Mouse (Mus musculus): ENCODE data around the gene Papss1. TPM values are rescaled to one million over a fixed set of nuclear protein-coding genes. Genes with fewer than 3 reads are reported as not detected.

Papss1 gene
- total RNA-seq, 2 experiments from 2014 or later = 2.3 to 3.8 TPM

DNA sequence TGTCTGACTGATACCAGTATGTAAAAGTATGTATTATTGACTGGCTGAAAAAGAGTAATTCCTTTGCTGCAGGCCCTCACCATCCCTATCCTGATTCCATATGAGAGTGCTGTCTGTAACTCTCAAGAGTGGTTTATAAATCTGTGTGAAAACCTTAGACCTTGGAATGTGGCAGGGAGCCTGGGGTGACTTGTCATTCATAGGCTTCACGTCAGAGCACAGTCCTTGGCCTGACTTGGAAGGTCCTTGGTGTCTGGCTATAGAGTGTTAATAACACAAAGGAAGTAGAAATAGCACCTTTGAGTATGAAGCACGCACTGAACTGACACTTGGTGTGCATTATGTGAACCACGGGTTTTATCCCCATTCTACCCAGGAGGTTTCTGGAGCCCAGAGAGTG is 64.4 kb downstream of the Papss1 start:
- ATAC-seq (replicated peaks; ENCODE audit: low FRiP score, poor library complexity, severe bottlenecking) = no peak

DNA sequence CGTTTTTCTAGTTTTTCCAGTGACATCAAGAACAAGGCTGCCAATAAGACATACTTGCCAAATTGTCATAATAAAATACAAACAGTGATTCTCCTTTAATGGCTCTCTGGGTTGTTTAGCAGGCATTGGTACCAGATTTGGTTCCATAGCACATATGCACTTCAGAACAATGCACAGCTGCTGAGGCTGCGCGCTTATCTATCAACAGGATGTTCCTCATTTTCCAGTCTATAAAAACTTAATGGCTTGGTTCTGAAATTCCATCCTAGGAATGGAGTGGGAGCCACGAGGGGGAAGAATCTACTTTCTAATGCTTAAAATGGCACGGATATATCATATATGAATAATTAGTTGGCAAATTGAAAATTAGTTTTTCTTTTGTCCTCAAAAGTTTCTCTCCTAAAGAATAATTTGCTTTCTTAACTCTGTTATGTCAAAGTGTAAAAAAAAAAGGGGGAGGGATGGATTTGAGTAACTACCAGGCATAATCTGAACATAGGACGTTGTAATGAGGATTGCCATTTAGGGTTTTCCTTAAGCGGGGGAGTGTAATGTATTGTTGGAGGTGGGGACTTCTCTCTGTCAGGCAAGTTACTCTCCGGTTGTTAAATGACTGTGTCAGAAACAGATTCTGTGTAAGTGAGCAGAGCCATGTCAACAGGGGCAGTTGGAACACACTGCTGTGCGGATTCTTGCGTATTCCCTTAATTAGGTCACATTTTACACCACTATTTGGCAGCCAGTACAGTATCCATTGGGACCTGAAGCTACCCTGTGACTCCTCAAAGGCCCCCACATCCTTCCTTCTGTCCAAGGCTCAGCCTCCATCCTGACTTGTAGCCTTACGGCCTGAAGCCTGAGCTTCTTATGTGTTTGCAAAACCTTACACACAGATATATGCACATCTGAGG is 66.1 kb downstream of the Papss1 start:
- no peak for ATAC-seq (replicated peaks; ENCODE audit: low FRiP score, poor library complexity, severe bottlenecking)

DNA sequence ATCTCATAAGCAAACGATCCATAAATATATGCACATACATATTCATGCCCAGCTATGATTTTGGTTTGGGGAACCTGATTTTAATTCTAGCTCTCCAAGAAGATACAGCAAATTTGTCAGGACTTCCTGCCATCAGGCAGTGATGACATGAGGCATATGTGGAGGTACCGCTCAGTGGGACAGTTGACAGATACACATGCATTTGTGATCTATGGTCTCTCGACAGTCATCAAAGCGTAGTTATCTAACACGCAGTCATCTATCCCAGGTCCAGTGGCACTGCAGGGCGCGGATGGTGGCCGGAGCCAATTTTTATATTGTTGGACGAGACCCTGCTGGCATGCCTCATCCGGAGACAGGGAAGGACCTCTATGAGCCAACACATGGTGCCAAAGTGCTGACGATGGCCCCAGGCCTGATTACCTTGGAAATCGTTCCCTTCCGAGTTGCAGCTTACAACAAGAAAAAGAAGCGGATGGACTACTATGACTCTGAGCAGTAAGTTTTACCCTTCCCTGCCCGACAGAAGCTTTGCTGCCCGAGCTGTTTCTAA is 66.8 kb downstream of the Papss1 start:
- ATAC-seq (replicated peaks; ENCODE audit: low FRiP score, poor library complexity, severe bottlenecking) = no peak

DNA sequence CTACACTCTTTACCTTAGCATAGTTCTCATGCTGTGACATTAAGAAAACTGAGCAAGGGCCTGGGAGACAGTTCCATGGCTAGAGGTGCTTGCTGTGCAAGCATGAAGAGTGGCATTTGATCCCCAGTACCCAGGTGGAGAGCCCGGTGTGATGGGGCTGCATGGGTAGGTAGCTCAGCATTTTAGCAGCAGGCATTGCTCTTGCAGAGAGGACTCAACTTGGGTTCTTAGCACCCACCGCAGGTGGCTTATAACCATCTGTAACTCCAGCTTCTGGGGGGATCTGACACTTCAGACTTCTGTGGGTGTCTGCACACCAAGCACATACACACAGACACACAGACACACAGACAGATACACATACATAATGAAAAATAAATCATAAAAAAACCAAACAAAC is 69.5 kb downstream of the Papss1 start:
- no peak for ATAC-seq (replicated peaks; ENCODE audit: low FRiP score, poor library complexity, severe bottlenecking)

DNA sequence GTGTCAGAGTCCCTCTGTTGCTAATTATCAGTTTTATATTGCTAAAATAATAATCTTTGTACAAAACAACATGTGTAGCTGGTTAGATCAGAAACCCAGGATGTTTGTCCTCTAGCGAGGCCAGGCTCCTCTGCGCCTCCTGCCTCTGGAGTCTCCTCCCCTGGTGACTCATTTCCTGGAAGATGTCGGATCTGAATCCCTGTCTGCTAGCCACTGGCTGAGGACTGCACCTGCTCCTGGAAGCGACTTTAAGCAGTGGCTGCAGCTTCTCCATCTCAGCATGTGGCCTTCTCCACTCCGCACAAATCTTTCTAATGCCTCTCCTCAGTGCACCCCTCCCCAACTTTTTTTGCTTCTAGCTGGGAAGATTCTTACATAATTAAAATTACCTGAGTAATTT is 71.6 kb downstream of the Papss1 start:
- no peak for ATAC-seq (replicated peaks; ENCODE audit: low FRiP score, poor library complexity, severe bottlenecking)

DNA sequence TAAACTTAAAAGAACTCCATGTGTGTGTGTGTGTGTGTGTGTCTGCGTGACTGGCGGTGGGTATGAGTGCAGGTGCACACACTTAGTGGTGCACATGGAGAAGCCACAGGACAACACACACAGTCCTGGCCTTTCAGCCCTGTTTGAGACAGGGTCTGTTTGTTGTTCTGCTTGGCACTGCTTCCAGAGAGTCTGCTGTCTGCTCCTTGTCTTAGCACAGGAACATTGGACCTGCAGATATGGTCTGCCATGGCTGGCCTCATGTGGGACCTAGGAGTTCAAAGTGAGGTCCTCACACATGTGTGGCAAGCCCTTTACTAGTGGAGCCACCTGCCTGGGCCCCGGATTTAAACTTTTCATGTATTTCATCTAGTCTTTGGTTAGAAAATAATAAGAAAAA is 72.4 kb downstream of the Papss1 start:
- ATAC-seq (replicated peaks; ENCODE audit: low FRiP score, poor library complexity, severe bottlenecking) = no peak

DNA sequence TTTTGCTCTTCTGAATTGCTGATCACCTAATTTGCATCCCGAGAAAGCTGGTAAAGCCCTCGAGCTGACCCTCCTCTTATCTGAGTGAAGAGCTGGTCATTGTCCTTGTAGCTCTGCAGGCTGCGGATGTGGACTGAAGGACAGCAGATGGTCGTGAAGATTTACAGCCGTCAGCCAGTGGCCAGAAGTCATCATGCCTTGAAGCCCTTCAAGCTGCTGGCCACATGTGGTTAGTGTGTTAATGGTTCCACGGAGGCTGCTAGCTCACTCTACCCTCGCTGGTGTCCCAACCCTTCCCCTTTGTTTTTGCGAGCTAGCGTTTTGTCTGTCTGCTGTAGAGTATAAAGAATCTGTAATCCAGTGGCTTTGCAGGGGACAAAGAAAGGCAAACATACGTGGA is 73.1 kb downstream of the Papss1 start:
- no peak for ATAC-seq (replicated peaks; ENCODE audit: low FRiP score, poor library complexity, severe bottlenecking)

DNA sequence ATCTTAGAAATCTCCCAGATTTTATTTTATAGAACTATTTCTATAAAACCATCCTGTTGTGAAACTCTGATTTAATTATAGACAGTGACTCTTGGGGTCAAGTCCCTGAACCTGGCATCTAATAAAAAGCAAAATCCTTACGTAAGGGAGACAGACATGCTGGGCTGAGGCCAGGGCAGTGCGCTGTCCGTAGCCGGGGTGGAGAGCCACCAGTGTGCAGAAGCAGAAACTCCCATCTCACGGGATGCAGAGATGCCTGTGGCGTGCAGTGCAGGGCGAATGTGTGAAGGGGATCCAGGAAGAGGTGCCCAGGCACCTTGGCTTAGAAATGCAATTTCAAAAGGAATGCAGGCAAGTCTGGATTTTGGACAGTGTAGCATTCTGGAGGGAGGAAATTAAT is 73.6 kb downstream of the Papss1 start:
- ATAC-seq (replicated peaks; ENCODE audit: low FRiP score, poor library complexity, severe bottlenecking) = no peak

DNA sequence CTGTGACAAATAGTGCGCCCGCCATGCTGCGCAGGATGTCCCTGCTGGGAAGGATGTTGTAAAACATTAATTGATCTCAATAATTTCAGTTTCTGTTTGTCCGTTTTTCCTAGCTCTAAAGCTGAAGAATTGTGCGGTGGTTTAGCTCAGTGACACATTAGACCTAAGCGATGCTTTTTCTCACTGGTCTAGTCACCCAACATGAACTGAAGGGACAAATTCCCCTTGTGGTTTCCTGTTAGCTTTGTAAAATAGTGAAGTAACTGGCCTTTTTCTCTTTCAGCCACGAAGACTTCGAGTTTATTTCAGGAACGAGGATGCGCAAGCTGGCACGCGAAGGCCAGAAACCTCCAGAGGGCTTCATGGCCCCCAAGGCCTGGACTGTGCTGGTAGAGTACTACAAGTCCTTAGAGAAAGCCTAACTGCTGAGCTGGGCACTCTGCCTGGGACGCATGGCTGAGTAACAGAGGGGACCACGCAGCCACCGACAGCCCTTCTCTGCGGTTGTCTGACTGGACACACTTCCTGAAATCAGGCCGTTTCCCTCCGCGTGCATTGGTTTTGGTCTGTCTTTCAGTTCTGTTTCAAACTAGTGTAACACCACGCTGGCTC is 78.2 kb downstream of the Papss1 start:
- ATAC-seq (replicated peaks; ENCODE audit: low FRiP score, poor library complexity, severe bottlenecking) = no peak

DNA sequence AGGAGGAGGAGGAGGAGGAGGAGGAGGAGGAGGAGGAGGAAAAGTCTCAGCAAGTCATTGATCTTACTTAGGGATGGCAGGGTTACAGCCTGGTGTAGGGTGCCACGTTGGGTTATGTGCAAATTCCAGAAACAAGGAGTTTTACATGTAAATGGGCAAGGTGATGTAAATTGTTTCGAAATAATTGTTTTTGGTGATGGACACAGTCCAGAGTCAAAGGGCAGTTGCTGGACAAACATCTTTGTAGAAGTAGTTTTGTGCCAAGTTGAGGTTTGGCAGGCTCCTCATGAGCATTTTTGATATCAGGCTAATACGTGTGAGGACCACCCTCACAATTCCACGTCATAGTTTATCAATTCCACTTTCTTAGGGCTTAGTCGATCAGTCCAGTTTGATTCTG is 80.6 kb downstream of the Papss1 start:
- no peak for ATAC-seq (replicated peaks; ENCODE audit: low FRiP score, poor library complexity, severe bottlenecking)

DNA sequence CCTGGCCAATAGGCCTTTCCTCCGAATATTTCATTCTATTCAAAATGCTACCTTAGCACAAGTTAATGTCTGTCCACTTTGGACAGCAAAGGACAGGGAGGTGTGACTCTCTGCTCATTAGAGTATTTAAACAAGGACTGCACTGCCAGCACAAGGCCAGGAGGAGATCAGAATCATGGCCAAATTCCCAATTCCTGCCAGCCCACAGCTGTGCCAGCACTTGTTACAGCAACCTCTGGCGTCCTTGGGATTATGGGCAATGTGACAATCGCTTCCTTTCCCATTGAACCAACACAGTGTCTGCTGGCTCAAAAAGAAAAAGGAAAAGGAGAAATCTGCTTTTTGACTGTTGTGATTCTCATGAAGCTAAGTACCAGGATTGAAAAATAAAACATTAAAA is 89.8 kb downstream of the Papss1 start:
- ATAC-seq (replicated peaks; ENCODE audit: low FRiP score, poor library complexity, severe bottlenecking) = no peak

DNA sequence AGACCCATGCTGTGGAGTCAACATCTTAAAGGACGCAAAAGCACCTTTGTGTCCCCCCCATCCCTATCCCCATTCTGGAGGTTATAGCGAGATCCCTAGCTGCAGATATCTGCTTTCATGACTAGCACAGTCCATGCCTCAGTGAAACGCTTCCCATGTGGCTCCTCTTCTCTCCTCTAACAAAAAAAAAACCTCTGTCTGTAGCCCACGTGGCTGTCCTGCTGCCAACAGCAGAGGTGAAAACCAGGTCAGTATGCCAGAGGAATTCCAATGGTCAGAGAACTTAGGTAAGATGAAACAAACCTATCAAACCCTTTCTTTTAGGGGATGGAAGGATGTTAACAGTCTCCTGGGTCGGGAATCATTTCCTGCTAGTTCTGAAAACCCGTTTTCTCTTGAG is 91.5 kb downstream of the Papss1 start:
- no peak for ATAC-seq (replicated peaks; ENCODE audit: low FRiP score, poor library complexity, severe bottlenecking)

DNA sequence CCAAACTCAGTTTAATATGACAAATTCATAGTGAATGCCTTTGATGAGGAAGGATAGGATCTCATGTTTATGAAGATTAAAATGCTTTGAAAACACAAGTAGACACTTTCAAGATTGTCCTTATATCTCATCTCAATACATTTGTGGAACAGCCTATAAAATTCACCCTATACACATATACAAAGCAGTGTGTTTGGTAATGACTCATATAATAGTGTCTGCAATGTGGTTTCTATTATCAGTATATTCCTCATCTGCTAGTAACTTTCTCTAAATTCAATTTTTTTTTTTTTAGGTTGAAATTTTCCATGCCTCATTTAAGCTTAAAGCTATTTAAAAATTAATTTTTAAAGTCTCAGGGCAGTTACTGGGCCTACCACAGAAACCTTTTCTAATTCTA is 95.6 kb downstream of the Papss1 start:
- ATAC-seq (replicated peaks; ENCODE audit: low FRiP score, poor library complexity, severe bottlenecking) = no peak

DNA sequence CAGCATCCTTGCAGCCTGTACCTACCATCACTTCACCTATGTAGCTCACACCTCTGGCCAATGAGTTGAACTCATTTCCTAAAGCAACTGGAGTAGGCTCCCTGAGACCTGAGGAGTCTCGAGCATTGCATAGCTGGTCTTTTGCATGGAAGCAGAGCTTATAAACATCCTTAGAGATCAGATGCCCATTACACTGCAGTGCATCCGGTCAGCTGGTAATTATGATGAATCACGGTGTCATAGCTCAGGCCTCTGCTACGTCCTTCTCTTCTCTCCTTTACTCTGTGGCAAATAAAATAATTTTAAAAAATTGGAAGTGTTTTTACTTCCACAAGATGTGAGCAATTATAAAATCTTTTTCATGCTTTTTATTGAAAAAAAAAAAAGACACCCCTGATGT is 96.1 kb downstream of the Papss1 start:
- ATAC-seq (replicated peaks; ENCODE audit: low FRiP score, poor library complexity, severe bottlenecking) = no peak

DNA sequence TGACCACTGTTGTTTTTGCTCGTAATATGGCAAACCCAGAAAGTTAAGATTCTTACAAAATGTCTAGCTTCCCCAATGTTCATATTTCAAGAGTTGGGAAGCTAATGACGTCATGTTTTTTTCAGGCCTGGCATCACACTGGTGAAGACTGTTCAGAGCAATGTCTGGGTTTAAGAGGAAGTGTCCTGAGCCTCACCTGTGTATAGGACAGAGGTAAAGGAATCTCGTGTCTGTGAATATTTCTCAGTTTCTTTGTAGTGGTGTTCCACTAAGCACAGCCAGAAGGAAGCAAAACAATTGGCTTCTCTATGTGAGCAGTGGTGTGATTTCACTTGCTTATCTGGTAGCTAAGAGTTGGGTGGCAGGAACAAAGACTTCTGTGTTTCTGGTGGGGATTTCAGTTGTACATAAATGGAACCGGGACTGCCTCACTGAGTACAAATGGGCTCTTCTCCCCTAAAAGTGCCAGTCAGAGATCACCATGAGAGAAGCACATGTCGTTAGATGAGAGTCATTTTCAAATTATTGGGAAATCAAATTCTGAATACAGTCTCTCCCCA is 98.1 kb downstream of the Papss1 start:
- no peak for ATAC-seq (replicated peaks; ENCODE audit: low FRiP score, poor library complexity, severe bottlenecking)

DNA sequence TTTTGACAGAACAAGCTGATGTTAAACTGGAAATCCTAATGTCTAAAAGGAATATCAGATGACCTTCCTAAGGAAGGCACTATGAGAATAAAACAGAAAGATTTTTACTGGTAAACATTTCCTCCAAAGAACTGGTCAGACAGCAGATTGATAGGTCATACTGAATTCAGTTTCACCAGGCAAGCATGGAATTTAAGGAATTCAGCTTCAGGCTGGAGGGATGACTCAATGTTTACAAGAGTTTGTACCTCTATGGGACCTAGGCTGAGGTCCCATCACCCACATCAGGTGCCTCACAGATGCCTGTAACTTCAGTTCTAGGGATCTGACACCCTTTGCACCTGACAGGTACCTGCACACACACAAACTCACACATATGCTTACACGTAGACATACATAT is 105.3 kb downstream of the Papss1 start:
- ATAC-seq (replicated peaks; ENCODE audit: low FRiP score, poor library complexity, severe bottlenecking) = no peak

DNA sequence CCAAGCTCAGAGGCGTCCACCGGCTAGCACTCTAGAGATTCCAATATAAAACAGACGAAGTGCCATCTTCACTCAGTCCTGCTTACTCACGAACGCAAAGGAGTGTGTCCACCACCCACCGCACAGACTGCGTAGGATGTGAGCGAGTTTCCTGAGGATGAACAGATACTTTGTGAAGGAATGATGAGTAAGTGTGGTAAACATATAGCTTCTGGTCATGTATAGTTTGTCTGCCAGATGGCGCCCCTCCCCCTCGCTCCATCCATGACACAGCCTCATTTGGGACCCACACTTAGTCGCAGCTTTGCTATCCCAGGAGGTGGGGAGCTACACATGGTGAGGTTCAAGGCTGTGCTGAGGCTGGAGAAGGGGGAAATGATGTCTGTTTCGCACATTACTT is 121.5 kb downstream of the Papss1 start:
- ATAC-seq (replicated peaks; ENCODE audit: low FRiP score, poor library complexity, severe bottlenecking) = no peak

DNA sequence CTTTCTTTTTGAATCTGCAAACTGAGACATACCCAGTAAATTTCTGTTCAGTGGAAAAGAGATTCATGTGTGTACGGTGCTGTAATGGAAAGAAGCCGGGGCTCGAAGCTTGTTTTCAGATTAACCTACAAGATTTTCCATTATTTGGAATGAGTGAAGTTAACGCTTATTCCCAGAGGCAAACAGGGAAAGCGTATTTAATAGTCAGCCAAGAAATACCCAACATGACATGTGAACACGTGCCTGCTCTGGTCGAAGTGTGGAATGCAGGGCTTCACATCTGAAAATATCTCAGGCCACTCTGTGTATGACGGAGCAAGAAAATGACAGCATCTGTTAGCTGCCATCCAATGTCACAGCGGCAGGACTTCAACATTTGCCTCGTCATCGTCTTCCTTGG is 125.4 kb downstream of the Papss1 start:
- no peak for ATAC-seq (replicated peaks; ENCODE audit: low FRiP score, poor library complexity, severe bottlenecking)

DNA sequence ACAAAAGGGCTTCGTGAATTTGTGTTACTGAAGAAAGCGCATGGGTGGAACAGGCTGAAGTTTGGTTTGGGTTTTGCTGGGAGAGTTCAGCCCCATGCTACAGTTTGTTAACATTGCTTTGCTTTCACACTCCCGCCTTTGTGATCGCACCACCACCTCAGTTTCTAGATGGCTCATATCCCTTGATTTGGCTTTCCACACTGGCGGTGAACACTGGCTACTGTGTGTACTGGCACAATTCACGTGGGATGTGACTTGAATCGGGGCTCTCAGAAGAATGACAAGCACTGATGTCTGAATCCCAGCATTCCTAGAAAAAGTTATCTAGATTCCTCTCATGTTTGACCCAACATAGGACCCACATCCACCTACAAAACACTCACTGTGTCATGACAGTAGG is 126.0 kb downstream of the Papss1 start:
- ATAC-seq (replicated peaks; ENCODE audit: low FRiP score, poor library complexity, severe bottlenecking) = no peak

DNA sequence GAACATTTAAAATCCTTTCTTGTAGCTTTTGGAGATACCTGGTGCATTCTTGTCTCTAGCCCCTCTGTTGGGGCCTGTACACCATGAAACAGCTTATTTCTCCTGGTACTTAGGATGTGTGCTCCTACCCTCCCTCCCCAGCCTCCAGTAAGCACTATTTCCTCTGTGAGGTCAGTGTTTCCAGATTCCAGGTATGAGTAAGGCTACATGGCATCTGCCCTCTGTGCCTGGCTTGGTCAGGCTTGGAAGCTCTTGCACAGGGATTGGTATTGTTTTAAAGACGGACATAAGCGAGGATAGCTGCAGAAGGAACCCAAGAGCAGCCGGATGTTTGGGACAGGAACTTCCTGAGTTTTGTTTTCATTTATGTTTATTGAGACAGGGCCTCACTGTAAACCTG is 126.6 kb downstream of the Papss1 start:
- ATAC-seq (replicated peaks; ENCODE audit: low FRiP score, poor library complexity, severe bottlenecking) = no peak
